ENCODE assay signal across 8 mouse cellular contexts in genomic region chr11:48787455-48788211, GRCm38 (mm10). TPM values are rescaled to one million over a fixed set of nuclear protein-coding genes. Genes with fewer than 3 reads are reported as not detected.
DNase-seq lines count a peak whose midpoint lies in the region; ATAC-seq lines count a peak whose summit lies in the region.

No protein-coding gene starts in this region.

- no peak overlapping the region for H3K27ac ChIP-seq in limb, embryonic 11.5 days (replicated peaks; ENCODE audit: low read depth, low read length)
- no peak overlapping the region for H3K27ac ChIP-seq in midbrain, embryonic 11.5 days (ENCODE audit: low read depth, low read length)

- DNase-seq in kidney, adult 11 months = peak; percentile 35
- DNase-seq in kidney, adult 18-20 months = no peak
- peak; percentile 45 for DNase-seq in embryo, embryonic 9.5 days (ENCODE audit: extremely low spot score)
- DNase-seq in heart, postnatal 25 days (ENCODE audit: low spot score) = peak; percentile 21
- DNase-seq in limb, embryonic 11.5 days (ENCODE audit: low spot score) = peak; percentile 46
- peak; percentile 77 for DNase-seq in midbrain, embryonic 11.5 days (ENCODE audit: low spot score, missing footprints)
- peak; percentile 51 to 73 for DNase-seq in thymus, adult 18-20 months
- DNase-seq in right cerebral cortex, adult 2 months (ENCODE audit: low spot score in 2 of 2) = no peak

- H3K4me2 ChIP-seq in limb, embryonic 11.5 days (ENCODE audit: low read depth, severe bottlenecking) = peak overlapping the region; percentile 48; the same call in 1 of the 2 replicates
- peak overlapping the region; percentile 52 for H3K4me2 ChIP-seq in midbrain, embryonic 11.5 days

- H3K9me3 ChIP-seq in limb, embryonic 11.5 days (ENCODE audit: control insufficient read depth, low read length) = no peaks in the 10 kb centered on the region
- H3K9me3 ChIP-seq in midbrain, embryonic 11.5 days (ENCODE audit: control insufficient read depth, low read length) = no peaks in the 10 kb centered on the region

- no peak overlapping the region for H3K9ac ChIP-seq in limb, embryonic 11.5 days (ENCODE audit: low read length)
- 0 out of 2 replicates have a peak overlapping the region, but pooled peaks have one; percentile 9 for H3K9ac ChIP-seq in midbrain, embryonic 11.5 days (ENCODE audit: low read length)

- intact Hi-C loops in heart, postnatal 25 days (cut with DNase I) = loop anchor here (2.0 kb wide), 1 partner anchor 321 kb away; no protein-coding TSS in a partner anchor

- peak; percentile 52; the same call in 1 of the 2 replicates for ATAC-seq in limb, embryonic 11.5 days (ENCODE audit: insufficient number of reproducible peaks, low FRiP score, low TSS enrichment, low read depth)
- ATAC-seq in midbrain, embryonic 11.5 days (ENCODE audit: low FRiP score) = peak; percentile 75

- 52% methylated on average over 10 of the region's 10 CpGs for WGBS in limb, embryonic 11.5 days
- 49% methylated on average over 10 of the region's 10 CpGs for WGBS in midbrain, embryonic 11.5 days

- H3K36me3 ChIP-seq in limb, embryonic 11.5 days (ENCODE audit: control insufficient read depth, insufficient read depth, low read length) = no peaks in the 10 kb centered on the region
- H3K36me3 ChIP-seq in midbrain, embryonic 11.5 days (ENCODE audit: control insufficient read depth, insufficient read depth, low read length) = no peaks in the 10 kb centered on the region

- no peaks in the 10 kb centered on the region for H3K27me3 ChIP-seq in limb, embryonic 11.5 days (ENCODE audit: control insufficient read depth, insufficient read depth, low read length)
- no peaks in the 10 kb centered on the region for H3K27me3 ChIP-seq in midbrain, embryonic 11.5 days (ENCODE audit: control insufficient read depth, insufficient read depth, low read length)

- peak overlapping the region; percentile 26; the same call in 1 of the 2 replicates for H3K4me3 ChIP-seq in limb, embryonic 11.5 days (ENCODE audit: low read depth, low read length)
- peak overlapping the region; percentile 35; the same call in 1 of the 2 replicates for H3K4me3 ChIP-seq in midbrain, embryonic 11.5 days (ENCODE audit: low read depth, low read length)

- no peaks in the 10 kb centered on the region for H3K4me1 ChIP-seq in limb, embryonic 11.5 days (ENCODE audit: control insufficient read depth, insufficient read depth, low read length)
- H3K4me1 ChIP-seq in midbrain, embryonic 11.5 days (ENCODE audit: control insufficient read depth, insufficient read depth, low read length) = no peaks in the 10 kb centered on the region

RNA-seq across cellular contexts. Expression of gene Rack1, which starts 12.5 kb away (rescaled TPM):
- total RNA-seq in heart, postnatal 25 days (2021) = 100 to 1,000 TPM; 397 to 416 TPM
- 805 and 864 TPM in 2 replicates for polyA plus RNA-seq in limb, embryonic 11.5 days (2014; fragmentation: Nextera tagmentation; extraction: Ambion mirVana)
- polyA plus RNA-seq in midbrain, embryonic 11.5 days (2014; fragmentation: Nextera tagmentation; extraction: Ambion mirVana) = 592 and 633 TPM in 2 replicates

RNA-seq across cellular contexts. Expression of gene Trim41, which starts 29.5 kb away (rescaled TPM):
- total RNA-seq in heart, postnatal 25 days (2021) = 10 to 100 TPM; 17.8 to 20.4 TPM
- polyA plus RNA-seq in limb, embryonic 11.5 days (2014; fragmentation: Nextera tagmentation; extraction: Ambion mirVana) = 5.7 TPM in 2 replicates
- polyA plus RNA-seq in midbrain, embryonic 11.5 days (2014; fragmentation: Nextera tagmentation; extraction: Ambion mirVana) = 3.6 and 3.9 TPM in 2 replicates

RNA-seq across cellular contexts. Expression of gene Trim7, which starts 38.3 kb away (rescaled TPM):
- total RNA-seq in heart, postnatal 25 days (2021) = 10 to 100 TPM; 15.7 to 23.2 TPM
- polyA plus RNA-seq in limb, embryonic 11.5 days (2014; fragmentation: Nextera tagmentation; extraction: Ambion mirVana) = 0.25 and 0.41 TPM in 2 replicates
- 0.40 and 0.73 TPM in 2 replicates for polyA plus RNA-seq in midbrain, embryonic 11.5 days (2014; fragmentation: Nextera tagmentation; extraction: Ambion mirVana)

RNA-seq across cellular contexts. Expression of gene Gm12184, which starts 38.8 kb away (rescaled TPM):
- 1 to 10 TPM; 2.0 to 3.2 TPM for total RNA-seq in heart, postnatal 25 days (2021)
- polyA plus RNA-seq in limb, embryonic 11.5 days (2014; fragmentation: Nextera tagmentation; extraction: Ambion mirVana) = 9.4 and 13.5 TPM in 2 replicates
- polyA plus RNA-seq in midbrain, embryonic 11.5 days (2014; fragmentation: Nextera tagmentation; extraction: Ambion mirVana) = 7.4 and 11.5 TPM in 2 replicates

Comparison
In these comparisons a context has a peak if more than half of its experiments do, and no peak if none do; other contexts are left out.
1. DNase-seq: peak in kidney, adult 11 months (single experiment), embryo, embryonic 9.5 days (single experiment), heart, postnatal 25 days (single experiment), limb, embryonic 11.5 days (single experiment), midbrain, embryonic 11.5 days (single experiment) and thymus, adult 18-20 months (2 of 2); none in kidney, adult 18-20 months (single experiment) and right cerebral cortex, adult 2 months (0 of 2).